Comparison of ENCODE assay signal across 13 mouse cellular contexts in the genomic region with DNA sequence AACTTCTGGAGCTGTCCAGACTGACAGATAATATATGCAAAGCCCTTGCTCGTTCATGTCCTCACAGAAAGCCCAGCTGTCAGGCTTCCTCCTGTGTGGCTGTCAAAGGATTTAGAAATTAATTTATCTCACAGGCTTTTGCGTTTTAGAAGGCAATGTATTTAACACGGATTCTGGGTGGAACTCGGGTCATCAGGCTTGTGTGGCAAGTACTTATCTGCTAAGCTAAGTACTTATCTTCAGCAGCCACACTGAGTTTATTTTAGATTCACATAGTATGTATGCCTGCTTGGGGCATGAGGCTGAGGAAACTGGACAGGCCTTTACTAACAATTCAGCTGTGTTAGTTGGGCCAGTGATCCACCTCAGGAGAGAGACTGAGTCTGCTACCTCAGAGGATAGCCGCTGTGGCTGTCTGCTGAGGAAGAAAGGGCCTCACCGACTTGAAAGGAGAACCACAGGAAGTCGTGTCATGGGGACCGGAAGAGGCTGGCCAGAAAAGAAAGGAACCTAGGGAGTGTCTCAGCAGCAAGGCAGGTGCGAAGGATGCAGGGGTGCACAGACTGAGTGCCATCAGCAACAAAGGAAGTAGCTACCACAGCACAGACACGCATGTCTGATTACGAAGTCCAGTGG. TPM values are rescaled to one million over a fixed set of nuclear protein-coding genes. Genes with fewer than 3 reads are reported as not detected.
DNase-seq lines count a peak whose midpoint lies in the region; ATAC-seq lines count a peak whose summit lies in the region.
"Had no signal": no experiment of that assay in that cellular context is flagged by ENCODE, and none has a peak within 500 bp of the region (broad histone marks: within the 10 kb centered on the region; RNA-seq: fewer than 3 reads in every experiment).

No protein-coding gene starts in this region.

- H3K4me1 ChIP-seq in kidney, embryonic 14.5 days (ENCODE audit: control insufficient read depth, insufficient read depth, low read length), result no peaks in the 10 kb centered on the region
- H3K4me1 ChIP-seq in forebrain, embryonic 16.5 days (replicated peaks; ENCODE audit: control insufficient read depth, insufficient read depth, low read length), result peaks cover 8% of the 10 kb centered on the region; the same call in 1 of the 2 replicates

- H3K9me3 ChIP-seq in kidney, embryonic 14.5 days (ENCODE audit: control insufficient read depth, low read length), result no peaks in the 10 kb centered on the region
- no peaks in the 10 kb centered on the region for H3K9me3 ChIP-seq in forebrain, embryonic 16.5 days (ENCODE audit: control insufficient read depth, low read length)

- peak; percentile 92 for ATAC-seq in megakaryocyte progenitor cell, adult 5-6 weeks (replicated peaks; ENCODE audit: poor library complexity)
- no peak for ATAC-seq in kidney, embryonic 14.5 days (ENCODE audit: low FRiP score, low TSS enrichment)
- ATAC-seq in forebrain, embryonic 16.5 days, result no peak

- no peak overlapping the region for H3K27ac ChIP-seq in kidney, embryonic 14.5 days (ENCODE audit: low read depth, low read length)
- H3K27ac ChIP-seq in forebrain, embryonic 16.5 days (ENCODE audit: low read length), result no peak overlapping the region

- no peak overlapping the region for H3K4me3 ChIP-seq in kidney, embryonic 14.5 days (ENCODE audit: low read length)
- no peak overlapping the region for H3K4me3 ChIP-seq in forebrain, embryonic 16.5 days (replicated peaks; ENCODE audit: low read length)
- H3K4me3 ChIP-seq: myocyte had no signal

- H3K9ac ChIP-seq in kidney, embryonic 14.5 days (ENCODE audit: low read depth, low read length), result no peak overlapping the region
- H3K9ac ChIP-seq in forebrain, embryonic 16.5 days (replicated peaks; ENCODE audit: low read depth, low read length), result no peak overlapping the region

- H3K4me2 ChIP-seq in kidney, embryonic 14.5 days (replicated peaks; ENCODE audit: low read depth, low read length), result no peak overlapping the region
- H3K4me2 ChIP-seq in forebrain, embryonic 16.5 days (ENCODE audit: low read length), result no peak overlapping the region

- WGBS in kidney, embryonic 14.5 days, result 63% methylated on average over 11 of the region's 11 CpGs
- WGBS in forebrain, embryonic 16.5 days, result 43% methylated on average over 11 of the region's 11 CpGs

- H3K27me3 ChIP-seq in kidney, embryonic 14.5 days (ENCODE audit: control insufficient read depth, insufficient read depth, low read length), result no peaks in the 10 kb centered on the region
- H3K27me3 ChIP-seq in forebrain, embryonic 16.5 days (replicated peaks; ENCODE audit: control insufficient read depth, insufficient read depth, low read length), result no peaks in the 10 kb centered on the region

- H3K36me3 ChIP-seq in kidney, embryonic 14.5 days (ENCODE audit: control insufficient read depth, insufficient read depth, low read length), result no peaks in the 10 kb centered on the region
- no peaks in the 10 kb centered on the region for H3K36me3 ChIP-seq in forebrain, embryonic 16.5 days (ENCODE audit: control insufficient read depth, insufficient read depth)

- peak; percentile 17 for DNase-seq in embryo, embryonic 10 days (ENCODE audit: low spot score)
- no peak for DNase-seq in embryo, embryonic 9.5 days (ENCODE audit: extremely low spot score)
- DNase-seq in c-Kit-positive CD71-negative TER-119-negative erythroid progenitor cells, embryonic 14.5 days (ENCODE audit: low read depth), result peak; percentile 50
- peak; percentile 33 to 53 for DNase-seq in spleen, postnatal 14 days (ENCODE audit: low spot score in 2 of 2)
- DNase-seq in testis, postnatal 14 days (ENCODE audit: low spot score), result no peak
- DNase-seq: cerebellum, adult 11 months; gastrocnemius, postnatal 36 days; layer of hippocampus, adult 9-11 months had no signal

RNA-seq across cellular contexts. Expression of gene Gabrr2, which starts 9.8 kb away (rescaled TPM):
- 0.17 and 0.20 TPM in 2 replicates for total RNA-seq in megakaryocyte progenitor cell, adult 5-6 weeks (2015)
- not detected in 2 replicates for total RNA-seq in megakaryocyte progenitor cell, adult 5-6 weeks (2017)
- not detected in 2 replicates for polyA plus RNA-seq in kidney, embryonic 14.5 days (2014; fragmentation: Nextera tagmentation; extraction: Ambion mirVana)
- 0.37 and 0.65 TPM in 2 replicates for polyA plus RNA-seq in forebrain, embryonic 16.5 days (2015; fragmentation: Nextera tagmentation; extraction: Ambion mirVana)

RNA-seq across cellular contexts. Expression of gene Ube2j1, which starts 41.4 kb away (rescaled TPM):
- 52.8 and 54.9 TPM in 2 replicates for total RNA-seq in megakaryocyte progenitor cell, adult 5-6 weeks (2015)
- 48.5 and 48.9 TPM in 2 replicates for total RNA-seq in megakaryocyte progenitor cell, adult 5-6 weeks (2017)
- 34.4 and 43.6 TPM in 2 replicates for polyA plus RNA-seq in kidney, embryonic 14.5 days (2014; fragmentation: Nextera tagmentation; extraction: Ambion mirVana)
- 53.4 and 60.2 TPM in 2 replicates for polyA plus RNA-seq in forebrain, embryonic 16.5 days (2015; fragmentation: Nextera tagmentation; extraction: Ambion mirVana)

RNA-seq across cellular contexts. Expression of gene Gabrr1, which starts 59.7 kb away (rescaled TPM):
- total RNA-seq in megakaryocyte progenitor cell, adult 5-6 weeks (2015), result not detected in 2 replicates
- total RNA-seq in megakaryocyte progenitor cell, adult 5-6 weeks (2017), result not detected in 2 replicates
- not detected in 2 replicates for polyA plus RNA-seq in kidney, embryonic 14.5 days (2014; fragmentation: Nextera tagmentation; extraction: Ambion mirVana)
- 0.14 TPM in 1 of 2 replicates, not detected in the other for polyA plus RNA-seq in forebrain, embryonic 16.5 days (2015; fragmentation: Nextera tagmentation; extraction: Ambion mirVana)
- total RNA-seq: gastrocnemius, postnatal 36 days had no signal
- polyA plus RNA-seq: myocyte; urinary bladder, adult 2 months had no signal

Comparison
In these comparisons a context has a peak if more than half of its experiments do, and no peak if none do; other contexts are left out.
1. DNase-seq: peak in embryo, embryonic 10 days (single experiment), c-Kit-positive CD71-negative TER-119-negative erythroid progenitor cells, embryonic 14.5 days (single experiment) and spleen, postnatal 14 days (2 of 2); none in embryo, embryonic 9.5 days (single experiment) and testis, postnatal 14 days (single experiment).